In the genomic region with DNA sequence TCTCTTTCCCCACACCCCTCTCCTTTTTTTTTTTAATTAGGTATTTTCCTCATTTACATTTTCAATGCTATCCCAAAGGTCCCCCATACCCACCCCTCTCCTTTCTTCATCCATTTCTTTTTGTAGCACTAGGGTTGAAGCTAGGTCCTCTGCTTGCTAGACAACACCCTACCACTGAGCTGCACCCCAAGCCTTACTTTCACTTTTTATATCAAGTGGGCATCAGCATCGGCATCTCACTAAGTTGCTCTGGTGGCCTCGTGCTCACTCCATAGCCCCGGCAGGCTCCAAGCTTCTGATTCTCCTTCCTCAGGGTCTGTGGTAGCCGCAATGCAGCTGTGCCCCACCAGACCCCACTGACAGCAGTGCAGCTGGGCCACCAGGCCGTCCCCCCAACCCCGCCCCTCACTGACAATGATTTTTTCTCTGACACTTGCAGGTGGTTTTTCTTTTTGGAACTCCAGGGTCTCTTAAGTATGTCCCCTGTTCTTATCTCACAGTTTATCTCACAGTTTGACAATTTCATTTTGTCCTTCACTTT, we compare ENCODE assay signal across 17 mouse cellular contexts.
DNase-seq lines count a peak whose midpoint lies in the region; ATAC-seq and TF ChIP-seq lines count a peak whose summit lies in the region.
"Had no signal": no experiment of that assay in that cellular context is flagged by ENCODE, and none has a peak within 500 bp of the region (broad histone marks: within the 10 kb centered on the region; RNA-seq: fewer than 3 reads in every experiment).

No protein-coding gene starts in this region.

- no peak overlapping the region for H3K27ac ChIP-seq in spleen, adult 2 months (ENCODE audit: insufficient read depth, low read length)
- H3K27ac ChIP-seq in thymus, adult 2 months (ENCODE audit: control insufficient read depth, insufficient read depth, low read length) = no peak overlapping the region
- H3K27ac ChIP-seq: embryonic facial prominence, embryonic 10.5 days; kidney, embryonic 15.5 days; limb, embryonic 12.5 days; liver, embryonic 14.5 days had no signal

- 23% methylated on average over 6 of the region's 6 CpGs for WGBS in spleen, adult 2 months
- 9% methylated on average over 6 of the region's 6 CpGs for WGBS in thymus, adult 2 months

- no peaks in the 10 kb centered on the region; the same call in 1 of the 2 replicates for H3K4me1 ChIP-seq in spleen, adult 2 months (ENCODE audit: control insufficient read depth, insufficient read depth, insufficient read length)
- peaks cover 14% of the 10 kb centered on the region for H3K4me1 ChIP-seq in thymus, adult 2 months (replicated peaks; ENCODE audit: control insufficient read depth, insufficient read depth, low read length)

- peak overlapping the region; percentile 45 for H3K4me3 ChIP-seq in spleen, adult 2 months (ENCODE audit: extremely low read depth, insufficient read depth, insufficient read length)
- H3K4me3 ChIP-seq in thymus, adult 2 months (ENCODE audit: control insufficient read depth, insufficient read depth, low read length) = peak overlapping the region; percentile 13
- H3K4me3 ChIP-seq: embryonic facial prominence, embryonic 10.5 days; erythroblast, embryonic 14.5 days; kidney, embryonic 15.5 days; limb, embryonic 12.5 days; myocyte had no signal

- no peak for TF ChIP-seq CTCF in spleen, adult 2 months (IDR thresholded peaks at IDR 0.05; ENCODE audit: extremely low read depth, insufficient read depth, insufficient read length, insufficient replicate concordance)
- TF ChIP-seq CTCF in thymus, adult 2 months (IDR thresholded peaks at IDR 0.05; ENCODE audit: borderline replicate concordance, control insufficient read depth, extremely low read depth, insufficient read depth, low read length, poor library complexity) = no peak

- peak; percentile 93 for ATAC-seq in inflammation-experienced regulatory T-cells, adult 6 months
- ATAC-seq: lung, postnatal 0 days had no signal

- no peak for DNase-seq in spleen, adult 2 months (ENCODE audit: low read depth in 1 of 2, low spot score in 2 of 2)
- no peak for DNase-seq in spleen, adult 12 weeks (ENCODE audit: low spot score)
- DNase-seq in thymus, adult 2 months = peak; percentile 80
- no peak for DNase-seq in adrenal gland, postnatal 14 days
- DNase-seq in embryo, embryonic 9.5 days (ENCODE audit: extremely low spot score) = no peak
- DNase-seq in layer of hippocampus, postnatal 14 days (ENCODE audit: low spot score in 2 of 2) = no peak
- DNase-seq: cerebellum, postnatal 14 days; heart, adult 11 months; right cerebral cortex, adult 18-20 months had no signal

- no peak for TF ChIP-seq POLR2A in spleen, adult 2 months (IDR thresholded peaks at IDR 0.05; ENCODE audit: low read depth, low read length)
- no peak for TF ChIP-seq POLR2A in thymus, adult 2 months (IDR thresholded peaks at IDR 0.05; ENCODE audit: control insufficient read depth, extremely low read depth, insufficient read depth, low read length, poor library complexity)

- no peaks in the 10 kb centered on the region for H3K36me3 ChIP-seq in spleen, adult 2 months (ENCODE audit: control insufficient read depth, insufficient read depth, low read length)
- no peaks in the 10 kb centered on the region for H3K36me3 ChIP-seq in thymus, adult 2 months (ENCODE audit: control insufficient read depth, insufficient read depth, low read length)
- H3K36me3 ChIP-seq: embryonic facial prominence, embryonic 10.5 days; kidney, embryonic 15.5 days; limb, embryonic 12.5 days had no signal

- H3K27me3 ChIP-seq in spleen, adult 2 months (ENCODE audit: control insufficient read depth, insufficient read depth, low read length) = no peaks in the 10 kb centered on the region
- H3K27me3 ChIP-seq in thymus, adult 2 months (ENCODE audit: control insufficient read depth, insufficient read depth, low read length) = no peaks in the 10 kb centered on the region
- H3K27me3 ChIP-seq: limb, embryonic 12.5 days had no signal
